Mouse (Mus musculus) kidney, postnatal 0 days (tissue): ENCODE measurements around the gene Ei24. TPM values are rescaled to one million over a fixed set of nuclear protein-coding genes. Genes with fewer than 3 reads are reported as not detected.

ENCODE experiments used
- ATAC-seq: fragments of 200-750 bp; cut with Nextera tagmentation; replicated peaks from 2 replicates; pipeline ENCODE4 v1.8.0; 2017; ENCODE audit warnings: low read depth, moderate number of reproducible peaks, moderate TSS enrichment, moderate library complexity; ENCODE audit not compliant: low FRiP score
- DNase-seq: peaks from one replicate; pipeline ENCODE4 v3.0.0-alpha.2; 2016; ENCODE audit warnings: low spot score
- H3K27ac ChIP-seq: fragments of 300-500 bp; sonication (generic); 2 replicates; pipeline ENCODE4 v1.5.1; 2014; ENCODE audit warnings: mild to moderate bottlenecking
- H3K27me3 ChIP-seq: fragments of 300-500 bp; sonication (generic); 2 replicates; pipeline ENCODE4 v1.6.1; 2014; ENCODE audit warnings: low read length, mixed read lengths; ENCODE audit not compliant: insufficient read depth
- H3K36me3 ChIP-seq: fragments of 300-500 bp; sonication (generic); 2 replicates; pipeline ENCODE4 v1.6.1; 2014; ENCODE audit warnings: low read length, mixed read lengths; ENCODE audit not compliant: insufficient read depth
- H3K4me1 ChIP-seq: fragments of 300-500 bp; sonication (generic); replicated peaks from 2 replicates; pipeline ENCODE4 v1.6.1; 2014; ENCODE audit warnings: antibody characterized with exemption, low read length, mixed read lengths; ENCODE audit not compliant: insufficient read depth
- H3K4me2 ChIP-seq: fragments of 300-500 bp; sonication (generic); 2 replicates; pipeline ENCODE4 v1.6.1; 2014; ENCODE audit warnings: mild to moderate bottlenecking, low read length, moderate library complexity, mixed read lengths
- H3K4me3 ChIP-seq: fragments of 300-500 bp; sonication (generic); replicated peaks from 2 replicates; pipeline ENCODE4 v1.5.1; 2014; ENCODE audit warnings: low read depth, low read length
- H3K9ac ChIP-seq: fragments of 300-500 bp; sonication (generic); 2 replicates; pipeline ENCODE4 v1.6.1; 2014; ENCODE audit warnings: low read depth, low read length
- H3K9me3 ChIP-seq: fragments of 300-500 bp; sonication (generic); replicated peaks from 2 replicates; pipeline ENCODE4 v1.6.1; 2016; ENCODE audit warnings: low read length, inconsistent platforms, mixed read lengths
- CTCF ChIP-seq: IDR thresholded peaks from 2 replicates; pipeline ENCODE4 v1.5.1; 2016; ENCODE audit warnings: antibody characterized with exemption, low read depth, mild to moderate bottlenecking, moderate library complexity
- WGBS: fragments of 180-500 bp; shearing (Covaris S2); extraction: QIAGEN DNeasy Blood & Tissue Kit; methylation state at CpG from one replicate; pipeline ENCODE4 v1.1.7; 2014; 5-methylcytosine and 5-hydroxymethylcytosine counted together
- polyA plus RNA-seq: library from polyadenylated mRNA; unstranded; fragments of >200 nt; fragmentation: Nextera tagmentation; extraction: Ambion mirVana; gene quantifications from 2 replicates; pipeline ENCODE4 v1.2.1, GENCODE M21; 2015

Ei24 gene
- 111 and 115 TPM in 2 replicates for polyA plus RNA-seq

GRCm38 (mm10) chr9:36796781-36797555 is at the start of gene Ei24:
TSS of gene Ei24 (minus strand) at chr9:36797393.
- under 1% methylated on average over 66 of the region's 66 CpGs for WGBS
- Histone ChIP-seq H3K36me3 (peaks cover 7% of the 10 kb centered on the region; the same call in 1 of the 2 replicates), H3K27me3 (no peaks in the 10 kb centered on the region), H3K9ac (peak within 1 kb of the TSS; percentile 91), H3K27ac (peak within 1 kb of the TSS; percentile 88), H3K4me2 (peak within 1 kb of the TSS; percentile 93), H3K9me3 (no peaks in the 10 kb centered on the region), H3K4me1 (0 out of 2 replicates have a peak, but pooled peaks cover 4% of the 10 kb centered on the region), H3K4me3 (peak within 1 kb of the TSS; percentile 91)
- TF ChIP-seq CTCF: no peak
- ATAC-seq: peak; percentile 100
- DNase-seq: peak; percentile 88

- WGBS: 53% methylated on average over 4 of the region's 4 CpGs
- no peak for DNase-seq
- Histone ChIP-seq H3K27ac (no peak overlapping the region), H3K36me3 (no peaks in the 10 kb centered on the region), H3K9ac (no peak overlapping the region), H3K4me3 (no peak overlapping the region), H3K9me3 (no peaks in the 10 kb centered on the region), H3K27me3 (no peaks in the 10 kb centered on the region), H3K4me2 (no peak overlapping the region), H3K4me1 (no peaks in the 10 kb centered on the region)
- no peak for TF ChIP-seq CTCF
- ATAC-seq: no peak
Measured at GRCm38 (mm10) chr9:36846346-36846745, 49.2 kb upstream of the Ei24 start.

- DNase-seq (no peak), ATAC-seq (no peak)
- H3K27ac ChIP-seq: no peak overlapping the region
- H3K27me3 ChIP-seq: 0 out of 2 replicates have a peak, but pooled peaks cover 7% of the 10 kb centered on the region
- no peak overlapping the region for H3K9ac ChIP-seq
- no peak overlapping the region for H3K4me2 ChIP-seq
- no peak for TF ChIP-seq CTCF
- no peaks in the 10 kb centered on the region for H3K36me3 ChIP-seq
- H3K4me1 ChIP-seq: 0 out of 2 replicates have a peak, but pooled peaks cover 6% of the 10 kb centered on the region
- H3K4me3 ChIP-seq: no peak overlapping the region
- 47% methylated on average over 3 of the region's 3 CpGs for WGBS
- no peaks in the 10 kb centered on the region for H3K9me3 ChIP-seq
Measured at GRCm38 (mm10) chr9:36833914-36834313, 36.7 kb upstream of the Ei24 start.

GRCm38 (mm10) chr9:36833043-36833881 is 36.1 kb upstream of the Ei24 start:
- peak; percentile 15 for DNase-seq
- Histone ChIP-seq H3K4me3 (peak overlapping the region; percentile 37), H3K9me3 (no peaks in the 10 kb centered on the region), H3K36me3 (no peaks in the 10 kb centered on the region), H3K4me1 (0 out of 2 replicates have a peak, but pooled peaks cover 6% of the 10 kb centered on the region), H3K4me2 (peak overlapping the region; percentile 80), H3K27ac (no peak overlapping the region), H3K9ac (no peak overlapping the region), H3K27me3 (0 out of 2 replicates have a peak, but pooled peaks cover 7% of the 10 kb centered on the region)
- TF ChIP-seq CTCF: no peak
- WGBS: 3% methylated on average over 30 of the region's 31 CpGs
- peak; percentile 26; the same call in 1 of the 2 replicates for ATAC-seq

DNA sequence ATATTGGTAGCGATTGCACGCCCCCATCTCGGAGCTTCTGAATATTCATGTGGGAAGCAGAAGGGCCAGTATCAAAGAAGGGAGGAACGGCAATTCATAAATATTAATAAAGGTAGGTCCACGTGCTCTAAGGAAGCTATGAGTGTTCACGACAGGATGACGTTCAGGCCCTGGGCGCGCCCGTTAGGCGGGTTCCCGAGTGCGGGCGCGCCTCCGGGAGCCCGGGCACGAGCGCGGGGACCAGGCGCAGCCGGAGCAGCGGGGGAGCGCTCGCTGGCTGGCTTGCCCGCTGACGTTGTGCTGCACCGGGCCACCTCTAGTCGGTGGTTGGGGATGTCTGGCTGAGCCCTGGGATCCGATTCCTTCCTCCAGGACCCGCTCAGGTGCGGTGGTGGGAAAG is 35.3 kb upstream of the Ei24 start:
- WGBS: under 1% methylated on average over 29 of the region's 32 CpGs
- ATAC-seq (peak; percentile 91), DNase-seq (peak; percentile 76)
- 0 out of 2 replicates have a peak, but pooled peaks cover 7% of the 10 kb centered on the region for H3K27me3 ChIP-seq
- 0 out of 2 replicates have a peak overlapping the region, but pooled peaks have one; percentile 15 for H3K9ac ChIP-seq
- no peak overlapping the region for H3K27ac ChIP-seq
- H3K4me1 ChIP-seq: 0 out of 2 replicates have a peak, but pooled peaks cover 6% of the 10 kb centered on the region
- H3K4me3 ChIP-seq: peak overlapping the region; percentile 37
- no peak for TF ChIP-seq CTCF
- peak overlapping the region; percentile 80 for H3K4me2 ChIP-seq
- H3K9me3 ChIP-seq: no peaks in the 10 kb centered on the region
- H3K36me3 ChIP-seq: no peaks in the 10 kb centered on the region

DNA sequence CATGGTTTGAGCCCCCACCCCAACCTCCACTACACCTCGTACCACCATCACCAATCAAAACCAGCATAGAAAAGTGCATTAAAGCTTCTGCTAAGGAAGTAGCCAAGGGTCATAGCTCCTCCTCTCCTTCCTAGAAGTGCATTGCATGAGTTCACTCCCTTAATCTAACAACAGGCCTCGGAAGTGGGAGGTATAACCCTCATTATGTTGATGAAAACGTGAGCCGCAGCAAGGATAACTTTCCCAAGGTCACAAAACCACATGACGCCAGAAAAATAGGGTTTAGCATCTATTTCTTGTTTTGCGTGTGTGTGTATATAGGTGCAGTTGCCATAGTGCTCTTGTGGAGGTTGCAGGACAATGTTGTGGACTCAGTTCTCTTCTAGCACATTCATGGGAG is 34.2 kb upstream of the Ei24 start:
- 0 out of 2 replicates have a peak, but pooled peaks cover 6% of the 10 kb centered on the region for H3K4me1 ChIP-seq
- 63% methylated on average over 6 of the region's 6 CpGs for WGBS

More for the DNA sequence above, 34.2 kb upstream of the Ei24 start:
- DNase-seq: no peak
- Histone ChIP-seq H3K4me3 (no peak overlapping the region), H3K4me2 (no peak overlapping the region), H3K9me3 (no peaks in the 10 kb centered on the region), H3K27ac (no peak overlapping the region), H3K36me3 (no peaks in the 10 kb centered on the region), H3K27me3 (0 out of 2 replicates have a peak, but pooled peaks cover 7% of the 10 kb centered on the region), H3K9ac (no peak overlapping the region)
- TF ChIP-seq CTCF: no peak
- ATAC-seq: no peak
